Mouse (Mus musculus) olfactory bulb, adult 2 months (tissue): ENCODE results near the gene Poll. TPM values are rescaled to one million over a fixed set of nuclear protein-coding genes. Genes with fewer than 3 reads are reported as not detected.

ENCODE experiments used
- H3K27ac ChIP-seq: fragments of 200-500 bp; 2 replicates; pipeline ENCODE4 v1.5.1; 2012; ENCODE audit warnings: low read depth, low read length; ENCODE audit not compliant: insufficient read depth
- H3K4me1 ChIP-seq: fragments of 200-500 bp; 2 replicates; pipeline ENCODE4 v1.6.1; 2012; ENCODE audit warnings: low read length; ENCODE audit not compliant: control insufficient read depth, insufficient read depth
- H3K4me3 ChIP-seq: fragments of 200-500 bp; 2 replicates; pipeline ENCODE4 v1.5.1; 2012; ENCODE audit warnings: mild to moderate bottlenecking, low read depth, low read length, moderate library complexity; ENCODE audit not compliant: insufficient read depth
- CTCF ChIP-seq: fragments of 200-500 bp; IDR thresholded peaks from 2 replicates; pipeline ENCODE4 v1.5.1; 2012; ENCODE audit warnings: low read depth, mild to moderate bottlenecking, low read length, moderate library complexity; ENCODE audit not compliant: insufficient read depth
- POLR2A ChIP-seq: fragments of 200-500 bp; IDR thresholded peaks from 2 replicates; pipeline ENCODE4 v1.6.1; 2012; ENCODE audit warnings: mild to moderate bottlenecking, low read depth, low read length, moderate library complexity; ENCODE audit not compliant: insufficient read depth
- WGBS: fragments of 180-500 bp; shearing (Covaris S2); methylation state at CpG from one replicate; pipeline ENCODE4 v1.1.7; 2018; 5-methylcytosine and 5-hydroxymethylcytosine counted together
- polyA plus RNA-seq: library from polyadenylated mRNA; stranded (reverse); fragments of >200 nt; gene quantifications from 2 replicates; pipeline ENCODE4 v1.2.4, GENCODE M21; 2012; ENCODE audit warnings: low replicate concordance; ENCODE audit not compliant: missing spikeins, insufficient read depth, insufficient read length

Gene Poll
- polyA plus RNA-seq, 1 experiment, result not detected

DNA sequence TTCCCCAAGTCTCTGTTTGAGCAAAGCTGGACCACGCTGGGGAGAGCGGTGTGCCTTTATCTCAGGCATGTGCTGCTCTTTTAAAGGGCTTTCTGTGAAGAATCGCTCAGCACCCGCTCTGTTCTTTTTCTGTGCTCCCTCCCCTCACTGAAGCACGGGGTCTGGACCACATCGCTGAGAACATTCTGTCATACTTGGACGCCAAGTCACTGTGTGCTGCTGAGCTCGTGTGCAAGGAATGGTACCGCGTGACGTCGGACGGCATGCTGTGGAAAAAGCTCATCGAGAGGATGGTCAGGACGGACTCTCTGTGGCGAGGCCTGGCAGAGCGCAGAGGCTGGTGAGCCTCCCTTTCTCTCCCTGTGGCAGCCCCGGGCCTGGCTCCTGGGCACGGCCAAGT, 52.8 kb downstream of the Poll start:
- TF ChIP-seq POLR2A, result no peak
- TF ChIP-seq CTCF, result no peak
- Histone ChIP-seq H3K4me1 (peaks cover 4% of the 10 kb centered on the region; the same call in 1 of the 2 replicates), H3K27ac (no peak overlapping the region), H3K4me3 (no peak overlapping the region)
- WGBS, result 73% methylated on average over 19 of the region's 19 CpGs

DNA sequence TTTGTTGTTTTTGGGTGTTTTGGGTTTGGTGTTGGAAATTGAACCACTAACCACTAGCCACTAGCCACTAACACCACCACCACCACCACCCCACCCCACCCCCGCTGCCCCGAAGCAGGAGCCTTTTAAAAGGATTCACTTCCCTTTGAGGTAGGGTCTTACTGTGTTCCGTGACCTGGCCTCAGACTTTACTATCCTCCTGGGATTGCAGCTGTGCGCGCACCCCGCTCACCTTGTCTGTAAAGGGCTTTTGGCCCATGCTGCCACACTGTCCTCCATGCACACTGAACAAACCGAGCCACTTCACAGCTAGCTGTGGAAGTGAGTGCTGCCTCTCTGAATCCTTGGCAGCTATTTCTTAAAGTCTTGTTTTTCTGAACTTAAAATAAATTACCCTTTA, 54.9 kb downstream of the Poll start:
- WGBS, result 94% methylated on average over 7 of the region's 7 CpGs
- Histone ChIP-seq H3K4me3 (no peak overlapping the region), H3K27ac (no peak overlapping the region), H3K4me1 (peaks cover 4% of the 10 kb centered on the region; the same call in 1 of the 2 replicates)
- TF ChIP-seq POLR2A, result no peak
- TF ChIP-seq CTCF, result no peak

Other genes starting within 250 kb of the Poll start
- not detected in 2 replicates for gene Btrc, start 196.8 kb downstream of the Poll start, polyA plus RNA-seq
- gene Gm17018, start 84 bp upstream of the Poll start, polyA plus RNA-seq, result not detected in 2 replicates
- gene Fbxw4, start 99.8 kb upstream of the Poll start, polyA plus RNA-seq, result not detected in 2 replicates
- not detected in 2 replicates for gene Fgf8, start 182.4 kb upstream of the Poll start, polyA plus RNA-seq
- not detected in 2 replicates for gene Npm3, start 189.1 kb upstream of the Poll start, polyA plus RNA-seq
- gene Mgea5, start 223.3 kb upstream of the Poll start, polyA plus RNA-seq, result 284 TPM in 1 of 2 replicates, not detected in the other